Mouse (Mus musculus): Measurements from ENCODE around the gene Ahcyl1.
"Not testable (repeated sequence)": the region's sequence is repeated elsewhere in the genome, so short reads cannot be mapped to it uniquely, and the experiment has no call there.

The Ahcyl1 gene

GRCm38 (mm10) chr3:107654861-107655260 lies 41.5 kb downstream of the Ahcyl1 start:
- no peak for DNase-seq

DNA sequence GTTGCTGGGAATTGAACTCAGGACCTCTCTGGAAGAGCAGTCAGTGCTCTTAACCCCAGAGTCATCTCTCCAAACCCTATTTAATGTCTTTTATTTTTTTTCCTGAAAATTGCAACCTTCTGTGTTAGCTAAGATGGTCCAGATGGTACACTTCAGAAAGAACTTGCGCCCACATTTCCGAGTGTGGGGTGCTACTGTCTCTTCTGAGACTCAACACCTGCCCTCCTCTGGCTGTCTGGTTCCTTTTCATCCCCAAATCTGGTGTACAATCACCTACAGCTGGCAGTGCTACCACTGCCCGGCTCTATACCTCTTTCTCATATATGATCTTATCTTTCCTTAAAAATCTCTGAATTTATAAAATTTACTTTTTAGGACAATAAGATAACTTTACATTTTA lies 43.4 kb downstream of the Ahcyl1 start:
- DNase-seq, result no peak

- not testable (repeated sequence) for DNase-seq
Observed at GRCm38 (mm10) chr3:107650276-107650675, 46.1 kb downstream of the Ahcyl1 start.

GRCm38 (mm10) chr3:107646947-107647346 lies 49.4 kb downstream of the Ahcyl1 start:
- DNase-seq, result no peak

DNA sequence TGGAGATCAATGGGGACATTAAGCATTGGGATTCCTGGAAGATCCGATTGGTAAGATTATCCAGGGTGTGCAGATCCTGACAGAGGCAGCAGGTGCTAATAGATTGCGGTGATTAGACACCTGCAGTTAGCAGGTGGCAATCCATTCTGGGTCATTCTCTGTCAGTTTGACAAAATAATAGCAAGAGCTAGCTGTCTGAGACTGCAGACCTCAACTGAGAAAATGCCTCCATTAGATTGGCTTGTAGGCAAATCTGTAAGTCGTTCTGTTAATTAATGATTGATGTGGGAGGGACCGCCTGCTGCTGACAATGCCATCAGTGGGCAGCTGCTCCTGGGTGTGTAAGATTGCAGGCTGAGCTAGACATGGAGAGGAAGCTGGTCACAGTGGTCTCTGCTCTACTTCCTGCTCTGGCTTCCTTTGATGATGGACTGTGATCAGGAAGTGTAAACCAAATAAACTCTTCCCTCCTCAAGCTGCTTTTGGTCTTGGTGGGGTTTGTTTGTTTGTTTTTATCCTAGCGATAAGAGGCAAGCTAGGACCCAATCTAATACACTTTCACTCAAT lies 58.7 kb downstream of the Ahcyl1 start:
- no peak for DNase-seq

GRCm38 (mm10) chr3:107636236-107636635 lies 60.1 kb downstream of the Ahcyl1 start:
- DNase-seq, result no peak

GRCm38 (mm10) chr3:107635836-107636235 lies 60.5 kb downstream of the Ahcyl1 start:
- DNase-seq, result no peak

GRCm38 (mm10) chr3:107633906-107634305 lies 62.5 kb downstream of the Ahcyl1 start:
- DNase-seq, result no peak

GRCm38 (mm10) chr3:107632786-107633185 lies 63.6 kb downstream of the Ahcyl1 start:
- no peak for DNase-seq

DNA sequence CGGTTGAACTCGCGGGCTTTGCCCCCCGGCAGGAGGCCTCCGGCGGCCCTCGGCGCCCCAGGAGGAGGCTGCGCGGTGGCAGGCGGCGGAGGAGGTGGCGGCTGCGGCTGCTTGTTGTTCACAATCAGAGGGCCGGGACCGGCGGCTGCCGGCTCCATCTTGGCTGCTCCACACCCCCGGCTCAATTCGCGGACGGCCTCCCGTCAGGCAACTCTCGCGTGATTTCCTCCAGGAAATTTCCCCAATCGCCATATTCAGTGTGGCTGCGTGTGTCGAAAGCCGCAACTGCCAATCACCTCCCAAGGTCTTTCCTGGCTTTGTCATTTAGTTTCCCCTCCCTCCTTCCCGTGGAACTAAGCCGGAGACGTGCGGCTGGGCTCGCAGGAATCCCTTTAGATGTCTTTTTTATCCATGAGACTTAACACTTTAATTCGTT lies 64.8 kb downstream of the Ahcyl1 start, which contains the start of gene Strip1:
Gene Strip1 (minus strand): TSS at position 172 of the 436 bp plus-strand sequence.
- DNase-seq, result peak; percentile 91

DNA sequence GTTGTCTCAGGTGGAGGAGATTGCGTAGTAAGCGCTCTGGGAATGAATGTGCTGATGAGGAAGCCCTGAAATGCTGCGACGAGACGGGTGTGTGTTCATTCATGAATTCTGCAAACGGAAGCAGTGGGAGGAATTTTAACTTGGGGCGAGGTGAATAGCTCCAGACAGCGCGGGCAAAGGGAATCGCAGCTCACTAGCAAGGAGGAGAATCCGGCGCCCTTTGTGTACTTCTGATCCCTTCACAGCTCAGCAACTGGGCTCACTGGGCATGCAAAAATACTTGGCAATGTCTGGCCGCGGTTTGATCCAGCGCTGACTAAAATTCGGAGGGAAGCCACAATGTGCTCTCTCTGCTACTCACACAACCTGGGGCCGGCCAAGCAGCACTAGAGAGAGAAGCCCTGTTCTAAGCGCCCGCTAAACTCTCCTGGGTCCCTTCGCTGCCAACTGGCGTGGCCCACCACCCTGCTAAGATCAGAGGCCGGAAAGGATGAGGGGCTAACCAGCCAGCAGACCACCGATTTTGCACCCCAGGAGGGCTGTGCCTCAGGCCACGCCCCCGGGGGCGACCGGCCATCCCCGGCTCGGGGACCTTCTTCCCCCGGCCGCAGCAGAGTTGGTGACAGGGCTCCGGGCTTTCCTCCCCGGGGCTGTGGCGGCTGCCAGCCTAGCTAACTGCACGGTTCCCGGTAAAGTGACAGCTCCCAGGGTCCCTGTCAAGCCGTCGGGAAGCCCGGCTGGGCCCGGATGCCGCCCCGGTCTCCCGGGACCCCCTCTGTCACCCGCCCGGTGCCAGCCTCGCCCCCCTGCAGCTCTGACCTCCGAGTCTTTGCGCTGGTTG lies 65.5 kb downstream of the Ahcyl1 start, which contains the start of gene Gm10961:
Gene Gm10961 (plus strand): TSS at position 641 of the 841 bp plus-strand sequence.
- DNase-seq, result peak in 1 of 2 experiments; percentile 8

DNA sequence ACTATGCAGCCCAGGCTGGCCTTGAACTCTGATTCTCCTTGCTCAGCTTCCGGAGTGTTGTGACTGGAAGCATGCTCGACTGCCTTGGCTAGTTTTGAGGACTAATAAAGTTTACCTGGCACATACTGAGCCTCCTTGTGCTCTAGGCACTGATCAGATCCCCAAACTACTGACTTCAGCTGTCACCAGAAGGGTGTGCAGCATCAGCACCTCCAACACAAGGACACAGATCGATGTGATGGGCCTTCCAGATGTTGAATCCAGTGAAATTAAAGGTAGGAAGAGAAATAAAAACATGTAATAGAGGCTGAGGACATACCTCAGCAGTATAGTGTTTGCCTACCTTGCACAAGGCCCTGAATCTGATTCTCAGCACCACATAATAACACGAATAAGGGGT lies 66.9 kb downstream of the Ahcyl1 start:
- no peak for DNase-seq

DNA sequence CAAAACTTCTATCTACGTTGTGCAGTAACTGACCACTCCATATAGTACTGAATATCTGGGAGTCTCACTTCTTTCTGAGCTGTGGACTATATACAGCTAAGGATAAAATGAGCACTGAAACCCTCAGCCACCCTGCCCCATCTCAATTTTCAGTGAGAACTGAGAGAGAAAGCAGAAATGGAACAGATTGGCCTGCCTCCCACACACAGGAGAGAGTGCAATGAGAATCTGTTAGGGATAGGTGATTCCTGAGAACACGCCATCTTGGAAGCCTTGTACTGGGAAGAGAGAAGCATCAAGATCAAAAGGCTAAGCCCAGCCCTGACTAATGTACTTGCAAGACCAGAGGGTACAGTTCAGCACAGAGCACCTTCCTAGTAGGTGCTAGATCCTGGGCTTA lies 67.8 kb downstream of the Ahcyl1 start:
- no peak for DNase-seq

DNA sequence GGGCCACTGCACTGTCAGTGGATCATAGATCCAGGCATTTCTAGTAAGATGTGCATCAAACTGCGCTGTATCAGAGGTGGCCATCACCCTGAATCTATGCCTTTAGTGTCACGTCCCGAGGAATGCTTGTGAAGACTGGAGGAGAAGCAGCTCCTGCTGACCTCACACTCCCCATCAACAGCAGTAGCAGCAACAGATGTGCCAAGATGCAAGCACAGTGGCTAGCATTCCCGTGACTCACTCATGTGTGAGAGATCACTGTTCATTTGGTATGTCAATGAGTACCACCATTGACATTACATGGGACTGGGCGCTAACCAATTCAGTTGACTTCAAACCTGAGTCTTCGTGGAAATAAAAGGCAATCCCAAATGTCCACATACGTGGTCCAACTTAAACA lies 68.7 kb downstream of the Ahcyl1 start:
- DNase-seq, result no peak

GRCm38 (mm10) chr3:107626751-107627150 lies 69.6 kb downstream of the Ahcyl1 start:
- no peak for DNase-seq

DNA sequence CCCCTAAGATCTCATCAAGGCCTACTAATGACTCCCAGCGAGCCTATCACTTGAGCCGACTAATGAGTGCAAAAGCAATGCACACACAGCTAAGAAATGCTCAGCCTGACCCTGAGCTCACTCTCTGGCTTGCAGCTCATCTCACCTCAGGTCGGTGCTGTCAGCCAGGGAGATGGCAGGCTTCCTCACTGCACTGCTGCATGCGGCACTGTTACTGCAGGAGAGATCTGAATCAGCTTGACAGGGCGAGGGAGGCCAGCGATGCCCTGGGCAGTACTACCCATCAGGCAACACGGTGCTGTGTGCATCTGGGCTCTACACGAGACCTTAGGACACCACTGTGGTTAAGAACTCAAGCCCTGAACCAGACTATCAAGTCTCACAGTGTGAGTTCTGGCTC lies 70.8 kb downstream of the Ahcyl1 start:
- DNase-seq, result no peak

DNA sequence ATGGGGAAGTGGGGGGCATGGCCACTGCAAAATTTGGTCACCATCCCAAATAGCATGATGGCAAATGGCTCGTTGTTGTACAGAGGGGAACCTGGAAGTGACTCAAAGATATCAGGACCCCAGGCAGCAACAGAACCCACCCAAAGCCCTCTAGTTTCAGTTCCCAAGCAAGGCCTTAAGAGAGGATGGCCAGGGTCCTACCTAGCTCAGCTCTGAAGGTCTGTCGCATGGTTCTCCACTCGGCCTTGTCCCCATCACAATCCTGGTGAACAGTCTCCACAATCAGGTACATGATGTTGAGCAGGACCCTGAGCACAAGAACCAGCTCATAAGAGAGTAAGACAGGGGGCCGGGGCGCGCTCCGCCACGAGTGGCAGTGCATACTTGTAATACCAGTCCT lies 71.9 kb downstream of the Ahcyl1 start:
- no peak for DNase-seq

DNA sequence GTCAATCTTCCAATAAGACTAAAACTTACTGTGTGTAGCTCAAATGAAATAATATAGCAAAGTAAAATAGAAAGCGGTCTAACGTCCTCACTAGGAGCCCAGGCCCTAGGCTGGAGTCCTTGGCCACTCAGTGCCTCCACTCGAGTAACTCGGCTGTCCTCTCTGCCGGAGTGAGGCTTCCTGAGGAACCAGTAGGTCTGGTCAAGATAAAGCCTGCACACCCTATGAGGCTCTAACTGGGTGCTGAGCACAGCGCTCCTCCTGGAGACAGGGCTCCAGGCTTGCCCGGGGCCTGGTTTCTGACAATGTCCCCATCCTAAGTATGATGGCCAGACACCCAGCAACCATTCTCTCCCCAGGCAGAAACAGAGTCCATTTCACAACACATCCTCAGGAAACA lies 73.8 kb downstream of the Ahcyl1 start:
- no peak for DNase-seq

GRCm38 (mm10) chr3:107621286-107622075 lies 74.9 kb downstream of the Ahcyl1 start:
- no peak for DNase-seq

- no peak for DNase-seq
Observed at GRCm38 (mm10) chr3:107619911-107620310, 76.4 kb downstream of the Ahcyl1 start.

DNA sequence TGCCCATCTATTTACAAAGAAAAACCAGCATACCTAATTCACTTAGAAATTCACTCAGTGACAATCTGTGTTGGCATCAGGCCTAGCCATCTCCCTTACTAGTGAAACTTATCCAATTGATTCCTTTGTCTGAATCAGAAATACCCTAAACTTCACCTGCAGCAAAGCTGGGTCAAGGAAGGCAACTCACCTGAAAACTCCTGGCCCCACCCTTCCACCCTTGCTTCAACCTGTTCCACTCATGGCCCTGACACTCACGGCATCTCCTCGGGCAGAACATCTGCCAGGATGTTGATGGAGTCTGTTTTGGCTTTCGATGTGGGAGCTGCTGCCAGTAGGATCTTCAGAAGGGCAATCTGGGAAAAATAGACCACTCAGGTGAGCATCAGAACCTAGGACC lies 78.6 kb downstream of the Ahcyl1 start:
- DNase-seq, result no peak

Data from B cell, adult 2 months (primary cell).